Mouse (Mus musculus): ENCODE data around the gene Retnlg.

DNA sequence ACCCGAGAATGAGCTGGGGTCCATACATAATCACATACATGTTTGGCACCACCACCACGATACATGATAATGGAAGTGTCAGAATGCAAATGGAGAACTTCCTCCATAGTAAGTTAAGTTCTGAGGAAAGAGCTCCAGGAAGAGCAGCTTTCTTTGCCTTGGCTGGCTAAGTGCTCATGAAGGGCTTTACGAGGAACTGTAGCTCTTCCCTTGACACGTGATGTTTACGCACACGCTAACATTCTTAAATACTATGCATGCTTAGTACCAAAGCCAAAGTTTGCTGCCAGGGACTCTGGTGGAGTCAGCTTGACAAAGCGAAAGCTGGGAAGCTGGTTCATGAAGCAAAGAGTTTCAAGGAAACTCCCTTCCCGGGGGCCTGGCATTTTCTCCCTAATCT lies 40.4 kb upstream of the Retnlg start:
- TF ChIP-seq GATA1 (IDR thresholded peaks at IDR 0.05; ENCODE audit: borderline replicate concordance, low read length) (no peak), POLR2AphosphoS5 (IDR thresholded peaks at IDR 0.05; ENCODE audit: insufficient replicate concordance, low read depth, low read length) (no peak), CTCF (IDR thresholded peaks at IDR 0.05; ENCODE audit: low read depth, low read length) (no peak), TAL1 (conservative IDR thresholded peaks at IDR 0.05; ENCODE audit: low read depth, low read length) (no peak), GATA2 (IDR thresholded peaks at IDR 0.05; ENCODE audit: borderline replicate concordance, low read depth, low read length) (no peak)

Measured in G1E (cell line).